Mouse (Mus musculus) CH12F3 (cell line): ENCODE measurements around the gene P4ha2.

ENCODE experiments used
- in situ Hi-C: fragments of 300-500 bp; cut with MboI; formaldehyde crosslinking; loops from 2 replicates; pipeline ENCODE4 v1.14.3; 2020; ENCODE audit warnings: low sequenced_read_pairs

The P4ha2 gene

GRCm38 (mm10) chr11:54067996-54068519 is 31.8 kb upstream of the P4ha2 start:
- in situ Hi-C loops = no loop called here

DNA sequence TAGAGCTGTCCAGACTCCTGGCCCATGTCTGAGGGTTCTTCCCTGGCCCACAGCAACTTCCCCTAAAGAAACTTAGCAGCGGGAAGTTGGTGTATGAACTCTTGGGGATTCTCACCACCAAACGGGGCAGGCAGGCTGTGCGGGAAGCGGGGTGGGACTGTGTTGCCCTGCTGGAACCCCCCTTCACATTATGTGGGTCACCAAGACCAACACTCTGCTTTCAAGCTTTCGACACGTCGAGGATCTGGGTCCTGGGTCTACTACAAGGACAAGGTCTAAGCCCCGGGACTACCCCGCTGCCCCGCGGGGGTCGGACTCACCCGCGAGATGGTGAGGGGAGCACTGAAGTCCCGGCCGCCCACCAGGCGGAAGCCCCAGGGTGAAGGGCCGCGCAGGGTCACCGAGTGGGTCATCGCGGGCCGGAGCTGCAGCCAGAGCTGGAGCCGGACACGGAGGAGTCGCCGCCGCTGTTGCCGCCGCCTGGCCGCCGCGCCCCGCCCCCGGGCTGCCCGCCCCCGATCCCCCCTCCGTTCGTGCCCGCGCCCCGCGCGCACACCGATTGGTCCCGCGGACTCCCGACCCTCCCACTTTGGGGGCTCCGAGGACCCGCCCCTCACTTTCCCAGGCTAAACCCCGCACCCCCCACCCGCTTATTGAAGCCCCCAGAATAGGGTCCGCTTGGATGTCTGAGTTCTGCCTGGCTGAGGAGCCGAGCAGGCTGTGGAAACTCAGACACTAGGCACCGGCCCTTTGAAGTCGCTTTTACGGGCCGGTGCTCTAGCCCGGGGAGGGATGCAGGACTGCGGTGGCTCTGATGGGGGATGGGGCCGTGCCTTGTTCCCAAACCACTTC is 31.1 kb upstream of the P4ha2 start, which contains the start of gene Pdlim4:
Pdlim4 (minus strand) TSS at position 495 of the 852 bp plus-strand sequence.
- in situ Hi-C loops = no loop called here

GRCm38 (mm10) chr11:54071726-54072445 is 28.0 kb upstream of the P4ha2 start:
- in situ Hi-C loops = no loop called here

DNA sequence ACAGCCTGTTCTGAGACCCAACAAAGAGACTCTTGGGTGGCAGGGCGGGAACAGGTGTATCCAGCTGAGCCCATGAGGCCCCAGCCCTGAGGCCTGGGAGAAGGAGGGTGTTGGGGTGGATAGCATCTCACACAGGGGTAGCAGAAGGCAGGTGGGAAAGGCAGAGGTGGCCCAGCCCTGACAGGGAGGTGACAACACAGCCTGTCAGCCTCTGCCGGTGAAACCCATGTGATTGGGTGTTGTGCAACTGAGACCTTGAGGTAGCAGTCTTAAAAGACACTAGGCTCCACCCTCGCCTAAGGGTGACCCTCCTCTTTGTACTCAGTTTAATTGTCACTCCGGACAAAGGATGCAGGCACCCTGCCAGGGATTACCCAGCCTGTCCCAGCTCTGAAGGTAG is 26.6 kb upstream of the P4ha2 start:
- in situ Hi-C loops = no loop called here

DNA sequence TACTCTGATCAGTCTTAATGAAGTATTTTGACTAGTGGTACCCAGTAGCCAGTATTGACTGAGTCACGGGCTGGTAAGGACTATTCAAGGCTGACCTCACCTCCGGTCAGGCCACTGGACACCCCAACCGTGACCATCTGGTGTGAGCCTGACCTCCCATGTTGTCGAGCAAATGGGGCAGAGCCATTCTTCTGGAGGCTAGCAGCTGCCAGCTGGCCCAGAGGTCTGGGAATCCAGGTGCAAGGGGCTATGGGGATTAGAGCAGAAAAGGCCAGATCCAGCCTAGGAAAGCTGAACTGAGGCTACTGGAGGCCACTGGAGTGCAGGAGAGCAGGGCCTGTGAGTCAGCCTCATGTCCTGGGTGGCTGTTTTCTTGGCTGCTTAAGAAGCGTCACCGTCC is 24.5 kb upstream of the P4ha2 start:
- in situ Hi-C loops = no loop called here

DNA sequence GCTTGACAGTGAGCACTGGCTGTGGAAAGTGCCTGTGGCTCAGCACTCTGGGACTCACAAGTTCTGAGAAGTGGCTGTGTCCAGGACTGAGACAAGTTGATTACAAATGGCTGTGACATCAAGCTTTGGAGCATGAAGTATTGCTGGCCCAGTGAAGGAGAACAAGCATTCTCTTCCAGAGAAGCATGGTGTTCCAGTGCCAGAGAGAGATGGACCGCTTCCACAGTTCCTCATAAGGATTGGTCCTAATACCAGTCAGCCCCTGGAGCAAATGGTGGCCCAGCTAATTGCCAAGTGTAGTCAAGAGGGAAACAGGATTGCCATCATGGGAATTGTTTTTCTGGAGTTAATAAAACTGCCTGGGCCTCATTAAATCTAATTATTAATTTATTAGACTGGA is 23.8 kb upstream of the P4ha2 start:
- in situ Hi-C loops = no loop called here

GRCm38 (mm10) chr11:54080435-54080834 is 19.5 kb upstream of the P4ha2 start:
- in situ Hi-C loops = no loop called here

GRCm38 (mm10) chr11:54082725-54083124 is 17.2 kb upstream of the P4ha2 start:
- in situ Hi-C loops = no loop called here

- in situ Hi-C loops = no loop called here
These were observed 14.9 kb upstream of the P4ha2 start for GRCm38 (mm10) chr11:54084976-54085375.

GRCm38 (mm10) chr11:54085816-54086215 is 14.1 kb upstream of the P4ha2 start:
- in situ Hi-C loops = no loop called here

GRCm38 (mm10) chr11:54088253-54088946 is 11.5 kb upstream of the P4ha2 start:
- in situ Hi-C loops = no loop called here

- in situ Hi-C loops = no loop called here
These were observed 11.0 kb upstream of the P4ha2 start for GRCm38 (mm10) chr11:54088947-54089317.

- in situ Hi-C loops = no loop called here
These were observed 9.6 kb upstream of the P4ha2 start for GRCm38 (mm10) chr11:54090091-54090879.

DNA sequence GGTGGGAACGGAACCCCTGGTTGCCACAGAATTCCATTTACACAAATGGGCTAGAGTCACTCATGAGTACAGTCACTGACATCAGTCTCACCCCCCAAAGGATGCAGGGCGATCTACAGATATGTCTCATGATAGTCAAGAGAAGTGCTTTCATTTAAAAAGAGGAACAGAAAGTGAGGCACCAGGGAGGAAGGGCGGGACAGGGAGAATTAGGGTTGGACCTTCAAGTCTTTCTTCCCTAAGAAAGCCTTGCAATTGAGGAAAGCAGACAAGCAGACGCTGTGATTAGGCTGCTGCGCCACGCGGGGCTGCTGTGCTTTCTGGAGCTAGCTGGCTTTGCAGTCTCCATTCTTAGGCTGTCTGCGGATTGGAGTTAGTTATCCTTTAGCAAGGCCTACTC is 8.2 kb upstream of the P4ha2 start:
- in situ Hi-C loops = no loop called here

DNA sequence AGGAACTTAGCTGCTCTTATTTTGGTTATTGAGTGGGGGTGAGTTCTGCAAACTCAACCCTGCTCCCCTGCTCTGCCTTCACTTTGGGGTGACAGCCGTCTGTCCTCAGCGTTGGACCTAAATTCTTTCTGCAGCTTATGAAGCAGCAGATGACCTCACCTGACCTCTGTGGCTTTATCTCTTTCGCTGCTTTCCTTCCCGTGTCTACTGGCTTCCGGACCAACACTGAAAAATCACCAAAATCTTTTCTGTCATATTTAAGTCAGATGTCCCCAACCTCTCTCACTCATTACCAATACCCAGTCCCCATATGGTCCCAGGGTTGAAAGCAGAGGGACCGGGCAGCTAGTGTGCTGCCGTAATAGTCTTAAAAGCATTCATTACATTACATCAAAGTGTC is 7.7 kb upstream of the P4ha2 start:
- in situ Hi-C loops = no loop called here

GRCm38 (mm10) chr11:54093000-54093399 is 6.9 kb upstream of the P4ha2 start:
- in situ Hi-C loops = no loop called here

GRCm38 (mm10) chr11:54100692-54101591 is 1.0 kb downstream of the P4ha2 start:
- in situ Hi-C loops = no loop called here

- in situ Hi-C loops = no loop called here
These were observed 1.8 kb downstream of the P4ha2 start for GRCm38 (mm10) chr11:54101701-54102100.

GRCm38 (mm10) chr11:54102706-54103449 is 3.0 kb downstream of the P4ha2 start:
- in situ Hi-C loops = no loop called here
